Mouse (Mus musculus) bone marrow macrophage, adult 2 months (primary cell): ENCODE data around the gene Ppp1r15a. TPM values are rescaled to one million over a fixed set of nuclear protein-coding genes. Genes with fewer than 3 reads are reported as not detected.
A peak's percentile ranks its signal among the peaks of the same experiment; 100 is the strongest.
"Not testable (repeated sequence)": the region's sequence is repeated elsewhere in the genome, so short reads cannot be mapped to it uniquely, and the experiment has no call there.

Source experiments
- H3K27ac ChIP-seq: 2 replicates; pipeline ENCODE4 v1.5.1; 2012; ENCODE audit warnings: low read depth, low read length; ENCODE audit not compliant: insufficient read depth
- H3K4me1 ChIP-seq: 2 replicates; pipeline ENCODE4 v1.6.1; 2012; ENCODE audit warnings: low read length; ENCODE audit not compliant: control insufficient read depth, insufficient read depth
- H3K4me3 ChIP-seq: 2 replicates; pipeline ENCODE4 v1.5.1; 2012; ENCODE audit warnings: mild to moderate bottlenecking, low read length, moderate library complexity; ENCODE audit not compliant: insufficient read depth
- CTCF ChIP-seq: IDR thresholded peaks from 2 replicates; pipeline ENCODE4 v1.5.1; 2012; ENCODE audit warnings: low read depth, mild to moderate bottlenecking, low read length, moderate library complexity
- POLR2A ChIP-seq: IDR thresholded peaks from 2 replicates; pipeline ENCODE4 v1.6.1; 2012; ENCODE audit warnings: mild to moderate bottlenecking, low read depth, low read length, borderline replicate concordance
- polyA plus RNA-seq: library from polyadenylated mRNA; stranded (reverse); fragments of >200 nt; gene quantifications from 2 replicates; pipeline ENCODE4 v1.2.4, GENCODE M21; 2012; ENCODE audit not compliant: missing spikeins, insufficient read depth, insufficient read length

Ppp1r15a gene
- polyA plus RNA-seq, 1 experiment, result 26.7 TPM

- Histone ChIP-seq H3K4me1 (peaks cover 21% of the 10 kb centered on the region), H3K27ac (no peak within 1 kb of the TSS), H3K4me3 (peak within 1 kb of the TSS; percentile 79; the same call in 1 of the 2 replicates)
- TF ChIP-seq POLR2A (no peak), CTCF (no peak)
Measured at GRCm38 (mm10) chr7:45486761-45487415, 39.2 kb downstream of the Ppp1r15a start, which contains the start of gene Gm45808. Gene Gm45808 (minus strand): TSS chr7:45486811.

DNA sequence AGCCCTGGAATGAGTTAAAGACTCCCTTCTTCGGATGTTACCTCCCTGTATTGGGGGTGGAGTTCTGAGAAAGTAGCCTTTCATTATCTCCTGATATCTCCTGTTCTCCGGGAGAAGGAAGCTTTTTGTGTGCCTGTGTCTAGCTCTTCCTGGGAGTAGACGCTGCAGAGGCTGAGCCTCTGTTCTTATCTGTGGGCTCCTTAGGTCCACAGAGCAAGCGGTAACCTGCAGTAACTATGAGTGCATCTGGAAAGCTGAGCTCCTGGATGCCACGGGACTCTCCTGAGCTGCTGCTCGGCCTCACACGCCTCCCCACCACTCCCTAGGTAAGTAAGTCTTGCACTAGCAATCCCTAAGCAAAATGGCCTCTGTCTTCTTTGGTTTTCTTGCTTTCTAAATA is 39.9 kb downstream of the Ppp1r15a start:
- Histone ChIP-seq H3K4me1 (peaks cover 20% of the 10 kb centered on the region), H3K4me3 (no peak overlapping the region), H3K27ac (no peak overlapping the region)
- TF ChIP-seq CTCF, result no peak
- no peak for TF ChIP-seq POLR2A

DNA sequence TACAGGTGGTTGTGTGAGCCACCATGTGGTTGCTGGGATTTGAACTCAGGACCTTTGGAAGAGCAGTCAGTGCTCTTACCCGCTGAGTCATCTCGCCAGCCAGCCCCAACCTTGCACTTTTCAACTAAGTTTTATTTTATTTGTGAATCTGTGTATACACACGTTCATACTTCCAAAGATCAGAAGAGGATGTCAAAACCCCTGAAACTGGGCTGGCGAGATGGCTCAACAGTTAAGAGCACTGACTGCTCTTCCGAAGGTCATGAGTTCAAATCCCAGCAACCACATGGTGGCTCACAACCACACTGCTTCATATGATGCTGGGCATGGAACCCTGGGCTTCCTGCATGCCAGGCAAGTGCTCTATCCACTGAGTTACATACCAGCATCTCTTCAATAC is 41.1 kb downstream of the Ppp1r15a start:
- peaks cover 14% of the 10 kb centered on the region for H3K4me1 ChIP-seq
- not testable (repeated sequence) for H3K27ac ChIP-seq, H3K4me3 ChIP-seq

DNA sequence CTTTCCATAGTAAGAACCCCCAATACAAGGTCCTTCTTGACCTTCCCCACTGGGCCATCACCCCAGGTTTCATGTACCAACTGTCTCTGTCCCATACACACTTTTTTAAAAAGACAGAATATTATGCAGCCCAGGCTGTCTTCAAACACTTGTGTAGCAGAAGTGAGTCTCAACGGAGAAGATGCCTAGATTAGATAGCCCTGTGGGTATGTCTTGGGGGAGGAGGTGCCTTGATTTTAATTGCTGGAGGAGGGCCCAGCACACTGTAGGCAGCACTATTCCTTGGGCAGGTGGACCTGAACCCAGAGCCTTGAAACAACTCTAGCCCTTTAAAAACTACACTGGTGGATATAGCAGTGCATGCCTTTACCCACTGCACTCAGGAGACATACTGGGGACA is 43.9 kb downstream of the Ppp1r15a start:
- Histone ChIP-seq H3K4me3 (no peak overlapping the region), H3K4me1 (no peaks in the 10 kb centered on the region), H3K27ac (no peak overlapping the region)
- no peak for TF ChIP-seq POLR2A

DNA sequence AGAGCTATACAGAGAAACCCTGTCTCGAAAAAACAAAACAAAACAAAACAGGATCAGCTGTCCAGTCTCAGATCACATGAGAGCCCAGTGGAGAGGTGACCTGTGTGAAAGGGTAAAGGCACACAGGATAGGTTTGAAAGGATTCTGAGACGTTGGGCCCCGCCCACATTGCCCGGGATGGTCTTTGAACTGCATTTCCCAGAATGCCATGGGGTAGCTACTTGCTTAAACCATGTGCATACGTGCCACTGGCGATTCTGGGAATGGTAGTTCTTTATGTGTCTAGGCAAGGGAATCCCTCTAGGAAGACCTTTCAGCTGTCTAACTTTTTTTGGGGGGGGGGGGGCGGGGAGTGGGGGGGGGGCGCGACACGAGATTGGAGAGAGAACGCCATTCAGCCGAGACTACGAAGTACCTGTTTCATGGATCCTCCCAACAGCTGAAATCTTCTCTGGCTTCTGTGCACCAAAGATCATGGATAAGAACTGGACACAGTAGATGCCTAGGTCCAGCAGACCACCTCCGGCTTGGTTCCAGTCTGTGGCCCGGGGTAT is 44.6 kb downstream of the Ppp1r15a start, which contains the start of gene Tulp2:
Gene Tulp2, plus strand, starts transcription at position 504 of the 554 bp plus-strand sequence.
- Histone ChIP-seq H3K4me1 (no peaks in the 10 kb centered on the region), H3K4me3 (no peak within 1 kb of the TSS), H3K27ac (no peak within 1 kb of the TSS)
- TF ChIP-seq POLR2A (no peak), CTCF (no peak)

DNA sequence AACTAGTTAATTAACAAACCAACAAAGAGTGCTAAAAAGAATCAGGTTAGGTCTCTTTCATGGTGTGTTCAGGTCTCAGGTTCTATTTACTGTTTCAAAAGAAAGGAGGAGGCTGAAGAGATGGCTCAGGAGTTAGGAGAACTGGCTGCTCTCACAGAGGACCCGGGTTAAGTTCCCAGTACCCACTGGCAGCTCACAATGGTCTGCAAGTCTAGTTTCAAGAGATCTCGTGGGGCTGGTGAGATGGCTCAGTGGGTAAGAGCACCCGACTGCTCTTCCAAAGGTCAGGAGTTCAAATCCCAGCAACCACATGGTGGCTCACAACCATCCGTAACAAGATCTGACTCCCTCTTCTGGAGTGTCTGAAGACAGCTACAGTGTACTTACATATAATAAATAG is 45.8 kb downstream of the Ppp1r15a start:
- H3K4me1 ChIP-seq, result not testable (repeated sequence)

GRCm38 (mm10) chr7:45478774-45479173 is 47.3 kb downstream of the Ppp1r15a start:
- TF ChIP-seq CTCF, result no peak
- TF ChIP-seq POLR2A, result no peak
- H3K4me1 ChIP-seq, result no peaks in the 10 kb centered on the region
- no peak overlapping the region for H3K4me3 ChIP-seq
- H3K27ac ChIP-seq, result no peak overlapping the region

More for the DNA sequence above, 45.8 kb downstream of the Ppp1r15a start:
- not testable (repeated sequence) for H3K4me3 ChIP-seq, H3K27ac ChIP-seq

DNA sequence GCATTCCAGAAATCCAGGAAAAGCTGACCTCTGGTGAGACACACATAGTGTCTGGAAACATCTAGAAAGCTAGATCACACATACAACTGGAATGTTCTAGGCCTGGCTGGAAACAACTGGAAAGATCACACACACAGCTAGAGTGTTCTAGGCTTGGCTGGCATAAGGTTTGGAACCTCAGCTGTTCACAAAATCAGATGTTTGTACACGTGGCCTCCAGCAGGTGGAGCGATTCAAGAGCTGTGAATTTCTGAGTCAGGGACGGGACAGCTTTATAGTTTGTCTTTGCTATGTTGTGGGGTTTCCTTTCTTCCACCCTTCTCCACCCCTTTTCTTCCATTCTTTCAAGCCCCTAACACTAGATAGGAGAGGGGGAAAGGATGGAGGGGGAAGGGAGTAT is 49.1 kb downstream of the Ppp1r15a start:
- TF ChIP-seq CTCF, result no peak
- TF ChIP-seq POLR2A, result no peak
- H3K4me3 ChIP-seq, result no peak overlapping the region
- H3K4me1 ChIP-seq, result no peaks in the 10 kb centered on the region
- no peak overlapping the region for H3K27ac ChIP-seq

DNA sequence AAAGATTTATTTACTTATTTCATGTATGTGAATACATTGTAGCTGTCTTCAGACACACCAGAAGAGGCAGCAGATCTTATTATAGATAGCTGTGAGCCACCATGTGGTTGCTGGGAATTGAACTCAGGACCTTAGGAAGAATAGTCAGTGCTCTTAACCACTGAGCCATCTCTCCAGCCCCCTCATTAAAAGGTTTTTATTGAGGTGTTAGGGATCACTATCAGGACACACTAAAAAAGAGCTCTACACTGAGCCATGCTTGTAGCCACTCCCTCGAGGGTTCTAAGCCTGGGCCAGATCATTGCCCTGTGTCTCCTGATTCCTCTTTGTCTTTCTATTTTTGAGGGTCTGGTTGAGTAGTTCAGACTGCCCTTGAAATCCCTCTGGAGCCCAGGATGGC is 49.6 kb downstream of the Ppp1r15a start:
- H3K27ac ChIP-seq, result no peak overlapping the region
- TF ChIP-seq POLR2A (no peak), CTCF (no peak)

GRCm38 (mm10) chr7:45475291-45475969 is 50.6 kb downstream of the Ppp1r15a start:
- H3K4me3 ChIP-seq, result no peak overlapping the region
- no peaks in the 10 kb centered on the region for H3K4me1 ChIP-seq
- no peak overlapping the region for H3K27ac ChIP-seq
- TF ChIP-seq POLR2A, result no peak
- no peak for TF ChIP-seq CTCF

More for the DNA sequence above, 49.6 kb downstream of the Ppp1r15a start:
- H3K4me1 ChIP-seq, result no peaks in the 10 kb centered on the region
- H3K4me3 ChIP-seq, result no peak overlapping the region

Other genes with a start within 250 kb of the Ppp1r15a start
- not detected in 2 replicates for gene Slc6a21, start 248.8 kb downstream of the Ppp1r15a start, polyA plus RNA-seq
- 14.1 and 16.0 TPM in 2 replicates for gene Trpm4, start 192.5 kb downstream of the Ppp1r15a start, polyA plus RNA-seq
- not detected in 2 replicates for gene Hrc, start 191.0 kb downstream of the Ppp1r15a start, polyA plus RNA-seq
- gene Ppfia3, start 159.2 kb downstream of the Ppp1r15a start, polyA plus RNA-seq, result 1.6 and 1.8 TPM in 2 replicates
- 3.0 and 3.6 TPM in 2 replicates for gene Lin7b, start 155.7 kb downstream of the Ppp1r15a start, polyA plus RNA-seq
- gene Snrnp70, start 130.5 kb downstream of the Ppp1r15a start, polyA plus RNA-seq, result 385 and 416 TPM in 2 replicates
- gene Kcna7, start 120.6 kb downstream of the Ppp1r15a start, polyA plus RNA-seq, result not detected in 2 replicates
- not detected in 2 replicates for gene Ntf5, start 112.6 kb downstream of the Ppp1r15a start, polyA plus RNA-seq
- not detected in 2 replicates for gene Lhb, start 105.4 kb downstream of the Ppp1r15a start, polyA plus RNA-seq
- gene Gys1, start 91.4 kb downstream of the Ppp1r15a start, polyA plus RNA-seq, result 12.8 and 14.3 TPM in 2 replicates
- 26.0 and 43.8 TPM in 2 replicates for gene Ruvbl2, start 88.2 kb downstream of the Ppp1r15a start, polyA plus RNA-seq
- 18,510 and 20,120 TPM in 2 replicates for gene Ftl1, start 66.4 kb downstream of the Ppp1r15a start, polyA plus RNA-seq
- 196 and 209 TPM in 2 replicates for gene Bax, start 59.4 kb downstream of the Ppp1r15a start, polyA plus RNA-seq
- gene Tulp2, start 44.4 kb downstream of the Ppp1r15a start, polyA plus RNA-seq, result not detected in 2 replicates
- gene Gm45808, start 39.5 kb downstream of the Ppp1r15a start, polyA plus RNA-seq, result 1.1 TPM in 1 of 2 replicates, not detected in the other
- gene Dhdh, start 37.5 kb downstream of the Ppp1r15a start, polyA plus RNA-seq, result 22.0 and 25.4 TPM in 2 replicates
- 278 and 296 TPM in 2 replicates for gene Nucb1, start 15.9 kb downstream of the Ppp1r15a start, polyA plus RNA-seq
- gene Plekha4, start 62 bp upstream of the Ppp1r15a start, polyA plus RNA-seq, result 1.0 and 1.6 TPM in 2 replicates
- 2.0 and 2.5 TPM in 2 replicates for gene Hsd17b14, start 28.6 kb upstream of the Ppp1r15a start, polyA plus RNA-seq
- gene Bcat2, start 43.9 kb upstream of the Ppp1r15a start, polyA plus RNA-seq, result 87.0 and 93.0 TPM in 2 replicates
- gene Fgf21, start 89.2 kb upstream of the Ppp1r15a start, polyA plus RNA-seq, result not detected in 2 replicates
- gene Fut1, start 91.0 kb upstream of the Ppp1r15a start, polyA plus RNA-seq, result not detected in 2 replicates
- not detected in 2 replicates for gene Izumo1, start 95.5 kb upstream of the Ppp1r15a start, polyA plus RNA-seq
- 0.40 TPM in 1 of 2 replicates, not detected in the other for gene Rasip1, start 101.2 kb upstream of the Ppp1r15a start, polyA plus RNA-seq
- not detected in 2 replicates for gene Mamstr, start 113.7 kb upstream of the Ppp1r15a start, polyA plus RNA-seq
- not detected in 2 replicates for gene Fut2, start 140.1 kb upstream of the Ppp1r15a start, polyA plus RNA-seq
- not detected in 2 replicates for gene Ntn5, start 157.8 kb upstream of the Ppp1r15a start, polyA plus RNA-seq
- not detected in 2 replicates for gene Sec1, start 168.1 kb upstream of the Ppp1r15a start, polyA plus RNA-seq
- gene Car11, start 173.6 kb upstream of the Ppp1r15a start, polyA plus RNA-seq, result 1.3 and 1.9 TPM in 2 replicates
- gene Dbp, start 178.8 kb upstream of the Ppp1r15a start, polyA plus RNA-seq, result 85.2 and 85.6 TPM in 2 replicates
- gene Rpl18, start 189.2 kb upstream of the Ppp1r15a start, polyA plus RNA-seq, result 802 and 833 TPM in 2 replicates
- gene Sphk2, start 191.7 kb upstream of the Ppp1r15a start, polyA plus RNA-seq, result 51.2 and 56.1 TPM in 2 replicates
- gene Fam83e, start 194.9 kb upstream of the Ppp1r15a start, polyA plus RNA-seq, result not detected in 2 replicates
- gene Spaca4, start 199.5 kb upstream of the Ppp1r15a start, polyA plus RNA-seq, result not detected in 2 replicates